Mouse (Mus musculus) layer of hippocampus, adult 18-20 months (tissue): ENCODE measurements around the gene Fads6. TPM values are rescaled to one million over a fixed set of nuclear protein-coding genes. Genes with fewer than 3 reads are reported as not detected.

Experiments
- DNase-seq, 2 experiments: peaks; one replicate each; pipeline ENCODE4 v3.0.0; 2022; ENCODE audit warnings: low spot score in 2 of 2
- long read RNA-seq: library from polyadenylated mRNA; stranded (forward); transcript quantifications from one replicate; pipeline ENCODE4 v2.0.0, GENCODE M21; 2021
- total RNA-seq, 2 experiments: library from RNA; stranded (reverse); gene quantifications; 2 replicates each; pipeline ENCODE4 v1.2.3; 2021

Fads6 gene
- total RNA-seq: 10 to 100 TPM; 16.7 to 17.3 TPM
- long read RNA-seq, partial matches to known transcripts: 0 of 5 reads
- long read RNA-seq, other reads (novel, unspliced or antisense): 5 of 5 reads

DNA sequence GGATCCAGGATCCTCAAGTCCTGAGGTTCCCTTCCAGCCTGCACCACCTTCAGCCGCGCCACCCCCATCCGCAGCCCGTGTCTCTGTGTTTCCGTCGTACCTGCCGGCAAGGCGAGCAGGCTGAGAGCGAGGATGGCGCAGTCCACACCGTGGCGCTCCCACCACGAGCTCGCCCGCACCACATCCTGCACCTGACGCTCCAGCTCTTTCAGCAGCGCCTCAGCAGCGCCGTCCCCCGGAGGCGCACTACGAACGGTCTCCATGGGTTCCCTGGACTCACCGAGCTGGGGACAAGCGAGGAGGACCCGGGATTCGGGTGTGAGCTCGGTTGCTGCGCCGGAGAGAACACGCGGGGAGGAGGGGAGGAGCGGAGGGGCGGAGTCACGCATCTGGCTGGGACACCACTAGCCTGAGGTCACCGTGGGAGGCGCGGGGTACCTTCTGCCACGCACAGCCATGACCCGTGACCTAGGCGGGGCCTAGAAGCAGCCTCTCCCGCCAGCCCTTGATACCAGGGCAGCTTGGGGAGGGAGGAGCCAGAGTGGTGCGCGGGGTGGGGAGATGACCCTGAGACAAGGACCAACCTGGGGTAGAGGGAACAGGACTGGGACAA lies at the start of gene Fads6:
Gene Fads6, minus strand, starts transcription at position 450 of the 613 bp plus-strand sequence.
- peak; percentile 61 to 77 for DNase-seq

GRCm38 (mm10) chr11:115345515-115345914 lies 48.1 kb upstream of the Fads6 start:
- DNase-seq: no peak

DNA sequence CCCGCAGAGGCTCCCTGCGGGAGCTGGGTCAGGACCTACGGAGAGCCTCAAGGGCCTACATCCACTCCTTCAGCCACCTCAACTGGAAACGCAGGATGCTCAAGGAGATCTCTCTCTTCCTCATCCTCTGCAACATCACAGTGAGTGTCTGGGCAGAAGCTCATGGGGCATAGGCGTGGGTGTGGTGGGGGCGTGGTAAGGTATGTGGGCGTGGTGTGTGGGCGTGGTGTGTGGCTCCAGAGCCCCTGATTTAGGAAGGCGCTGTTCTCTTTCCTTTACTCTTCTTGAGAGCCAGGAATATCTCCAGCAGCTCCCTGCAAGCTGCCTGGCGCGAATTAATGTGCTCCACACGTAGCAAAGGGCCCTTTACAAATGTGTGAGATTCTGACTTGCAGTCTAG lies 47.5 kb upstream of the Fads6 start:
- no peak for DNase-seq

DNA sequence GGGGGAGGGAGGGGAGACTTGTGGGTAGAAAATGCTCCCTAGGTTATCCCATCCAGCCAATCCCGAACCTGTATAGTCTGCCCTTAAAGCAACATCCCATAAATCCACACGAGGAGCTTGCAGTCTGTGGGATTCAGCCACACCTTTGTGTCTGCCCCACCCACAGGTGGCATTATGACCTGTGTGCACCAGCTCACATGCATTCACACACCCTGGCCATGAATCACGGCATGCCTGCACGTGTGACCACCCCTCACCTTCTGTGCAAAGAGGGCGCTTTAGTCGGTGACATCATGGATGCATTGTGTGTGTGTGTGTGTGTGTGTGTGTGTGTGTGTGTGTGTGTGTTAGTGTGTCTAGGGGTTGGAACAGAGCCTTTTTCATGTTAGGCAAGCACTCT lies 44.4 kb upstream of the Fads6 start:
- no peak for DNase-seq

- DNase-seq: no peak
Observed at GRCm38 (mm10) chr11:115341246-115341645, 43.8 kb upstream of the Fads6 start.

- no peak for DNase-seq
Observed at GRCm38 (mm10) chr11:115337826-115338225, 40.4 kb upstream of the Fads6 start.

GRCm38 (mm10) chr11:115337350-115337749 lies 39.9 kb upstream of the Fads6 start:
- no peak for DNase-seq

DNA sequence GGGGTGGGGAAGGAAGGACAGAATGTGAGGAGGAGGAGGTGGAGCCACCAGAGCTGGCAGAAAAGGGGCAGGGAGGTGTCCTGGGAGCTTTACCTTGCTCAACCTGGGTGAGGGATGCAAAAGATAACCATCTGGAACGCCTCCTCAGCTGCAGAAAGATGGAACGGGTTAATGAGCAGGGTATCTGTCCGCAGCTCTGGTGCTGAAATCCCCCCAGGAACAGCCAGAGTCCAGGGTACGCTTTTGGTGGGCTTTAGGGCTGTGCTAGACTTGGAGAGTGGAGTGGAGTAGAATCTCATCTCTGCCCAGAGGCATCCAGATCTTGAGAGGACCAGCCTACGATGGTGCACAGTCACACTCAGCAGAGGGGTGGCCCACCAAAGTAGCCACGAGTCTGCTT lies 38.7 kb upstream of the Fads6 start:
- no peak for DNase-seq

DNA sequence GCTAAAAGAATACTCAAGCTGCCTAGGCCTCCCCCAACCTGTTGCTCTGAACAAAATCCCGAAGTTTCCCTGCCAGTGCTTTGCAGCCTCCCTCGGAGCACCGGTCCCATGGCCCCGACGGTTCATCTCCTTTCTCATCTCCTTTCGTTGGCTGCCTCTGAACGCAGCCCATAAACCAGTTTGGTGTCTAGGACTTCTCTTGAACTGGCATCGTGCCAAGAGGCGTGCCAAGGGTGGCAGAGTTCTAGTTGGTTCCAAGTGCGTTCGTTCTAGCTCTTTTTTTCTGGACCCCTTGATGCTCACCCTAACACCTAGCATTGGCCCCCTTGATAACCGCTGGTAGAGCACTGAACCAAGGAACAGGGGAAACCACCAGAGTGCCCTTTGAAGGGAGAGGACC lies 37.8 kb upstream of the Fads6 start:
- no peak for DNase-seq

GRCm38 (mm10) chr11:115334531-115334930 lies 37.1 kb upstream of the Fads6 start, which contains the start of gene Otop3:
Gene Otop3 (plus strand): TSS chr11:115334731.
- DNase-seq: no peak

DNA sequence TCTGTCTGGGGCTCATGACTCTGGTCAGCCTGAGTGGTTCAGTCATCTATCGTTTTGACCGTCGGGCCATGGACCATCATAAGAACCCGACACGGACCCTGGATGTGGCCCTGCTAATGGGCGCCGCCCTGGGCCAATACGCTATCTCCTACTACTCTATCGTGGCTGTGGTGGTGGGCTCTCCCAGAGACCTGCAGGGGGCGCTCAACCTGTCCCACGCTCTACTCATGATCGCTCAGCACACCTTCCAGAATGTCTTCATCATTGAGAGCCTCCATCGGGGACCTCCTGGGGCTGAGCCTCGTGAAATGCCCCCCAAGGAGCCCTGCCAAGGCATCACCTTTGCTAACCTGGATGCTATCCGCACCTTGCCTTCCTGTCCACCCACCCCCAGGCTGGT lies 31.9 kb upstream of the Fads6 start:
- no peak for DNase-seq

GRCm38 (mm10) chr11:115326730-115327129 lies 29.3 kb upstream of the Fads6 start:
- peak; percentile 28 to 50 for DNase-seq

DNA sequence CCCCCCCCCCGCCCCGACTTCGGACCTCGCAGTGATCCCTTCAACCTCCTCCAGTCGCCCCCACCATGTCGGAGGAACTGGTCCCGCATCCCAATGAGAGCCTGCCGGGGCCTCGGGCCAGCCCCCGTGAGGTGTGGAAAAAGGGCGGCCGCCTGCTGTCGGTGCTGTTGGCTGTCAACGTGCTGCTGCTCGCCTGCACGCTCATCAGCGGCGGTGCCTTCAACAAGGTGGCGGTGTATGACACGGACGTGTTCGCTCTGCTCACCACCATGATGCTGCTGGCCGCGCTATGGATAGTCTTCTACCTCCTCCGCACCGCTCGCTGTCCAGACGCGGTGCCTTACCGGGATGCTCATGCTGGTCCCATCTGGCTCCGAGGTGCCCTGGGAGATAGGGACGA lies 25.9 kb upstream of the Fads6 start:
- DNase-seq: no peak

GRCm38 (mm10) chr11:115321906-115322693 lies 24.6 kb upstream of the Fads6 start, which contains the start of gene Ush1g:
Gene Ush1g (minus strand): TSS chr11:115322041.
- peak in 1 of 2 experiments; percentile 31 for DNase-seq

DNA sequence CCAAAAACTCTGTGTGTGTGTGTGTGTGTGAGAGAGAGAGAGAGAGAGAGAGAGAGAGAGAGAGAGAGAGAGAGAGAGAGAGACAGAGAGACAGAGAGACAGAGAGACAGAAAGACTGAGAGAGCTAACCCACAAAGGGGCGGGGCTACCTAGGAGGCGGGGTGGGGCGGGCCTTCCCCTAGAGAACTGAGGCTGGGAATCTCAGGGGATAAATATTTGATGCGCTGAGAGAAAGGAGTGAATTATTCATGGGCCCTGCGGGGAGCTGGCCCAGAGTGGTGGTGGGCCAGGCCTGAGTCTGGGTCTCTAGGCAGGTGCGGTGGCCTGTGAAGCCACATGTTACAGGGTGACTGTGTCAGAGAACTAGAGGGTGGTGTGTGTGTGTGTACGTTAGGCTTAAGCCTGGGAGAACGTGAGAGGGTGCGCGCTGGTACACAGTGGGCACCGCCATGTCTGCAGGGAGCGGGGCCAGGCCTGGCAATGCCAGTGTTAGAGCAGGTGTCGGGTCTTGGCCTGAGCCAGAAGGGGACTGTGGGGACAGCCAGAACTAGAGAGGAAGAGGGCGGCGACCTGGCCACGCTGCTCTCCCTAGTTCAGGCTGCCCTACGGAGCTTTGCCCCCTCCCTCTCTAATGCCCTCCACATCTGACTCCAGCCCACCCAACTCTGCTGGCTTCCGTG lies 22.4 kb upstream of the Fads6 start:
- DNase-seq: no peak

DNA sequence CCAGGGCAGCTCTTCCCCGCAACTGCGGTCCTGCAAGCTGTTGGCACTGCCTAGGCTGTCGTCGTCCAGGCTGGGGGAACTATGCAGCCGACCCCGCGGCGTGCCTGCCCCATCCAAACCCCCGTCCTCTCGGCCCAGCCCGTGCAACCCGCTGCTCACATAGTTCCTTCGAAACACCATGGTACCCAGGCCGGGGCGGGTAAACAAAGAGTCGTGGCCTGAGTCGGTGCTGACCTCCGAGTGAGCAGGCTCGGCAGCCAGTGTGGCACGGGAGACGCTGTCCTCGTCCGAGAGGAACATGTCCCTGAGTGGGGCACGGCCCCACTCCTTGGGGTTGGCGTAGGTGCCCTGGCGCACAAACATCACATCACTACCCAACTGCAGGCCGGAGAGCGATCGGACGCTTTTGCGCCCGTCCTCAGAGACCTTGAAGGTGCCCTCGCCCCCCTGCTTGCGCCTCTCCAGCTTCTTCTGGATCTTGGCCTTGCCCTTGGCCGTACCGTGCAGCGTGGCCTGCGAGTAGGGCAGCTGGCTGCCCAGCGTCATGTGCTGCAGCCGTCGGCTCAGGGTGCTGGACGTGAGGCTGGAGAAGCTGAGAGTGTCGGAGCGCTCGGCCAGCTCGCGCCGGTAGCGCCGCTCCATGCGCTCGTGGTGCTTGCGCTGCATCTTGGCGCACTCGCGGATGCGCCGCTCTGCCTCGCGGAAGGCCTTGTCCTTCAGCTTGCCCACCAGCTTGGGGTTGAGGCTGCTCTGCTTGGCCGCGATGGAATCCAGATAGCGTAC lies 21.0 kb upstream of the Fads6 start:
- DNase-seq: no peak

DNA sequence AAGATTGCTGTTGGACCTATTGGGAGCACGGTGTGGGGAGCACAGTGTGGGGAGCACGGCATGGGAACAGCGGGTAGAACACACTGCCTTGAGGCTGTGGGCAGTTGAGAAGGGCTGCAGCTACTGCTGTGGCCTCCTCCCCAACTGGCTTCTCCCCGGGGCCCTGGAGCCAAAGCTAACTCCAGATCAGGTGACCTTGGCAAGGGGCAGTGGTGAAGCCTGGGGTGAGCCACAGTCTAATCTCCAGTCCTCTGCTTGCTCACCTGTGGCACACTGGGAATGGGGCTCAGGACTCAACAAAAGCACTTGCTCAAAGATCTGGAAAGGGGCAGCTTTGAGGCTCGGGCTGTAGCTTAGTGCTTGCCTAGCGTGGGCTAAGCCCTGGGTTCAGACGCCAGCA lies 19.7 kb upstream of the Fads6 start:
- no peak for DNase-seq

- no peak for DNase-seq
Observed at GRCm38 (mm10) chr11:115314249-115314648, 16.8 kb upstream of the Fads6 start.

- no peak for DNase-seq
Observed at GRCm38 (mm10) chr11:115308781-115309180, 11.3 kb upstream of the Fads6 start.

- no peak for DNase-seq
Observed at GRCm38 (mm10) chr11:115306863-115307262, 9.4 kb upstream of the Fads6 start, which contains the start of gene Otop2. Gene Otop2 (plus strand): TSS chr11:115307163.

DNA sequence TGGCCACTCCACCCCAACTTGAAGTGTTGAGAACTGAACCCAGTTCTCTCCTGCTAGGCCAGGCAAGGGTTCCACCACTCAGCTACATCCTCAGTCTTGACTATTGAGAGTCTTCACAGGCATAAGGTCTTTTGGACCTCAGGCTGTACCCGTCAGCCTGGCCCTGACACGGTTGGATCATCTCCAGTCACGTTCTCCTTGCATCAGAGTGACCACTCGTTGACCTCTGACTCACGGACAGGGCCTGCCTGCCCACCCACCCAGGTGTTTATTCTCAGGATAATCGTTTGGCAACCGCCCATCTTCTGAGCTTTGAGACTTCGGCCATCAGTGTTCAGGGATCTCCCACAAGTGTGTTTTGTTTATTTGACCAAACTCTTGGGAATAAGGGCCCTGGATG lies 5.7 kb upstream of the Fads6 start:
- no peak for DNase-seq
